Mouse (Mus musculus): ENCODE measurements around the gene Tor1aip1. TPM values are rescaled to one million over a fixed set of nuclear protein-coding genes. Genes with fewer than 3 reads are reported as not detected.

Gene Tor1aip1
- total and polyA plus RNA-seq, 3 experiments = 13.1 to 22.9 TPM; not detected in 1

DNA sequence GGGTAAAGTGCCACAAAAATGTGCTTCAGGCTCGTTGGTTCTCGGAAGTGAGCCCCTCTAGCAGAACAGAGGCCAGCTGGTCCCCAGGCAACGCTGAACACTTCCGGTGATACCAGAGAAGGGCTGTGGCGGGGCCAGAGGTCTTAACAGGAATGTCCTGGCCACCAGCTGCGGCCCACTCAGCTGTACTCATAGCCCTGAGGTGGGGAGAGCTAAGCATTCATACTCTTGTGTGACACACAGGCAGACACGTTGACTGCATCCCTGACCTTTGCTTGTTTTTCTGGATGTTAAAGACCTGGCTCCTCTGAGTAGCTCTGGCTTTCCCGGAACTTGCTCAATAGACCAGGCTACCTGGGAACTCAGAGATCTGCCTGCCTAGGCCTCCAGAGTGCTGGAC, 38.3 kb upstream of the Tor1aip1 start:
- no peak overlapping the region for H3K4me3 ChIP-seq (ENCODE audit: control insufficient read depth in 1 of 2, insufficient read depth in 1 of 2, low read depth in 2 of 2, low read length in 2 of 2)
- H3K9me3 ChIP-seq (replicated peaks; ENCODE audit: insufficient read depth, low read length) = no peaks in the 10 kb centered on the region
- TF ChIP-seq ZC3H11A (IDR thresholded peaks at IDR 0.05; ENCODE audit: low read depth, low read length) (no peak), ZKSCAN1 (IDR thresholded peaks at IDR 0.05; ENCODE audit: low read depth, low read length) (no peak), TAL1 (IDR thresholded peaks at IDR 0.05; ENCODE audit: low read length) (no peak), POLR2AphosphoS5 (IDR thresholded peaks at IDR 0.05; ENCODE audit: borderline replicate concordance, low read depth, low read length) (no peak), SMC3 (IDR thresholded peaks at IDR 0.05; ENCODE audit: low read depth, low read length) (no peak), GABPA (IDR thresholded peaks at IDR 0.05; ENCODE audit: low read depth, low read length) (no peak), KAT2A (conservative IDR thresholded peaks at IDR 0.05; ENCODE audit: low read depth, low read length) (no peak), USF2 (IDR thresholded peaks at IDR 0.05; ENCODE audit: borderline replicate concordance in 1 of 2, insufficient read depth in 1 of 2, low read depth in 1 of 2, low read length in 2 of 2) (no peak), MAZ (IDR thresholded peaks at IDR 0.05; ENCODE audit: low read depth, low read length) (no peak), USF1 (IDR thresholded peaks at IDR 0.05; ENCODE audit: low read depth, low read length) (no peak), GATA1 (IDR thresholded peaks at IDR 0.05; ENCODE audit: low read depth, low read length) (no peak), E2F4 (IDR thresholded peaks at IDR 0.05; ENCODE audit: borderline replicate concordance, low read depth, low read length) (no peak), MAFK (IDR thresholded peaks at IDR 0.05; ENCODE audit: borderline replicate concordance, low read depth, low read length) (no peak), MXI1 (IDR thresholded peaks at IDR 0.05; ENCODE audit: low read depth, low read length) (no peak)
- no peak overlapping the region for H3K27ac ChIP-seq (ENCODE audit: control insufficient read depth, low read depth, low read length)
- H3K79me2 ChIP-seq (ENCODE audit: control insufficient read depth, insufficient read depth, low read length, poor library complexity) = no peaks in the 10 kb centered on the region
- H3K9ac ChIP-seq (ENCODE audit: control insufficient read depth, low read depth, low read length, poor library complexity, severe bottlenecking) = no peak overlapping the region
- H3K27me3 ChIP-seq (ENCODE audit: control insufficient read depth in 1 of 2, insufficient read depth in 2 of 2, low read length in 2 of 2) = no peaks in the 10 kb centered on the region
- DNase-seq (ENCODE audit: low read depth, low spot score) = no peak
- H3K4me1 ChIP-seq (ENCODE audit: control insufficient read depth in 1 of 2, insufficient read depth in 2 of 2, low read length in 2 of 2) = peaks cover 0 to 8% of the 10 kb centered on the region in 2 experiments; a peak in 2 of 4 replicates
- peaks cover 0 to 2% of the 10 kb centered on the region in 2 experiments; a peak in 2 of 4 replicates for H3K36me3 ChIP-seq (ENCODE audit: control insufficient read depth in 1 of 2, insufficient read depth in 2 of 2, low read length in 2 of 2)

- Histone ChIP-seq H3K4me1 (ENCODE audit: control insufficient read depth in 1 of 2, insufficient read depth in 2 of 2, low read length in 2 of 2) (peaks cover 0 to 8% of the 10 kb centered on the region in 2 experiments; a peak in 2 of 4 replicates), H3K36me3 (ENCODE audit: control insufficient read depth in 1 of 2, insufficient read depth in 2 of 2, low read length in 2 of 2) (peaks cover 0 to 2% of the 10 kb centered on the region in 2 experiments; a peak in 2 of 4 replicates), H3K4me3 (ENCODE audit: control insufficient read depth in 1 of 2, insufficient read depth in 1 of 2, low read depth in 2 of 2, low read length in 2 of 2) (no peak overlapping the region), H3K9me3 (replicated peaks; ENCODE audit: insufficient read depth, low read length) (no peaks in the 10 kb centered on the region), H3K27me3 (ENCODE audit: control insufficient read depth in 1 of 2, insufficient read depth in 2 of 2, low read length in 2 of 2) (no peaks in the 10 kb centered on the region), H3K79me2 (ENCODE audit: control insufficient read depth, insufficient read depth, low read length, poor library complexity) (no peaks in the 10 kb centered on the region), H3K9ac (ENCODE audit: control insufficient read depth, low read depth, low read length, poor library complexity, severe bottlenecking) (no peak overlapping the region), H3K27ac (ENCODE audit: control insufficient read depth, low read depth, low read length) (no peak overlapping the region)
- no peak for DNase-seq (ENCODE audit: low read depth, low spot score)
- TF ChIP-seq SMC3 (IDR thresholded peaks at IDR 0.05; ENCODE audit: low read depth, low read length) (no peak), MAX (IDR thresholded peaks at IDR 0.05; ENCODE audit: low read length) (no peak), RCOR1 (IDR thresholded peaks at IDR 0.05; ENCODE audit: low read depth, low read length) (no peak), ZMIZ1 (IDR thresholded peaks at IDR 0.05; ENCODE audit: low read depth, low read length) (no peak), BHLHE40 (IDR thresholded peaks at IDR 0.05; ENCODE audit: borderline replicate concordance, low read depth, low read length) (no peak), TBP (IDR thresholded peaks at IDR 0.05; ENCODE audit: low read depth, low read length) (no peak), ELF1 (IDR thresholded peaks at IDR 0.05; ENCODE audit: low read depth, low read length) (no peak), POLR2A (IDR thresholded peaks at IDR 0.05; ENCODE audit: control insufficient read depth in 1 of 2, insufficient read depth in 1 of 2, low read depth in 1 of 2, low read length in 2 of 2, poor library complexity in 1 of 2) (no peak), UBTF (IDR thresholded peaks at IDR 0.05; ENCODE audit: borderline replicate concordance, insufficient read depth, low read depth, low read length) (no peak), EP300 (IDR thresholded peaks at IDR 0.05; ENCODE audit: low read depth in 1 of 2, low read length in 2 of 2) (no peak), ETS1 (IDR thresholded peaks at IDR 0.05; ENCODE audit: low read depth, low read length) (no peak), GABPA (IDR thresholded peaks at IDR 0.05; ENCODE audit: low read depth, low read length) (no peak), MYB (IDR thresholded peaks at IDR 0.05; ENCODE audit: low read depth, low read length) (no peak), ZC3H11A (IDR thresholded peaks at IDR 0.05; ENCODE audit: low read depth, low read length) (no peak), MEF2A (IDR thresholded peaks at IDR 0.05; ENCODE audit: extremely low read depth, insufficient replicate concordance, low read depth, low read length, poor library complexity, severe bottlenecking) (no peak), TCF12 (IDR thresholded peaks at IDR 0.05; ENCODE audit: low read depth, low read length) (no peak), MAFK (IDR thresholded peaks at IDR 0.05; ENCODE audit: borderline replicate concordance, low read depth, low read length) (no peak), MXI1 (IDR thresholded peaks at IDR 0.05; ENCODE audit: low read depth, low read length) (no peak), USF2 (IDR thresholded peaks at IDR 0.05; ENCODE audit: borderline replicate concordance in 1 of 2, insufficient read depth in 1 of 2, low read depth in 1 of 2, low read length in 2 of 2) (no peak)
These were observed 37.0 kb upstream of the Tor1aip1 start for GRCm38 (mm10) chr1:156073169-156073821.
